Mouse (Mus musculus): ENCODE measurements around the gene Me1.
A peak's percentile ranks its signal among the peaks of the same experiment; 100 is the strongest.

Me1 gene

DNA sequence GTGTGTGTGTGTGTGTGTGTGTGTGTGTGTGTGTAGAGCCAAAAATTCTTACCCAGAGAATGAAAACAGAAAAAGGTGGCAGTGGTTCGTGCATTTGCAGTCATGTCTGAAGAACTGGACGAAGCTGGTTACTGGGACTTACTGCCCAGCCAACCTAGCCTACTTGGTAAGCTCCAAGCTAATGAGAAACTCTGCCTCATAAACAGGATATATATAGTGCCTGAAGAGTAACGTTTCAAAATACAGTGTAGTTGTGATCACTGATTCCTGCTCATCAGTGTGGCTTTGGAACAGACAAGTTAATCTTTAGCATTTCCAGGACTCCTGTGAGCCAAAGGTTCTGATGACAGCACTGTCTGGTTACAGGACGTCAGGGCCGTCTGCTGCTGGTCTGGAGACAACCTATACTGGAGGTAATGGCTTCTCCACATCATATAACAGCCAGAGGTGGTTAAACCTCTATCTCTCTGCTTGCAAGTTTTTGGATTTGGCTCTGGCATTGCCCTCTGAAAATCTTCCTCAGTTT, 146.1 kb downstream of the Me1 start:
- no peak for DNase-seq (ENCODE audit: low read depth, low spot score)

DNA sequence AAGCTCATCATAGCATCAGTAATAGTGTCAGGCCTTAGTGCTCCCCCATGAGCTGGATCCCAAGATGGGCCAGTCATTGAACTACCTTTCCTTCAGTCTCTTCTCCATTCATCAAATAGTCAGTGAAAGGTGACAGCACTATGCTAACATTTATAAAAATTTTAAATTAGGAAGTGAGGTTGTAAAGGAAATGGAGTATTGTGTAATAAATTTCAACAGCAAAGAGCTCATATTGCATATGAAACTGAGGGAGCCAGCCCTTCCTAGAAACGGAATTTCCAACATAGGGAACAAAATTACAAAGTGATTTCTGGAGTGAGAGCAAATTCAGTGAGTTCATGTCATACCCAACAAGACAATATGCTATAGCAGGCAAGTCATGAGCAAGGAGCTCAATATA, 151.2 kb downstream of the Me1 start:
- DNase-seq (ENCODE audit: low read depth, low spot score), result no peak

DNA sequence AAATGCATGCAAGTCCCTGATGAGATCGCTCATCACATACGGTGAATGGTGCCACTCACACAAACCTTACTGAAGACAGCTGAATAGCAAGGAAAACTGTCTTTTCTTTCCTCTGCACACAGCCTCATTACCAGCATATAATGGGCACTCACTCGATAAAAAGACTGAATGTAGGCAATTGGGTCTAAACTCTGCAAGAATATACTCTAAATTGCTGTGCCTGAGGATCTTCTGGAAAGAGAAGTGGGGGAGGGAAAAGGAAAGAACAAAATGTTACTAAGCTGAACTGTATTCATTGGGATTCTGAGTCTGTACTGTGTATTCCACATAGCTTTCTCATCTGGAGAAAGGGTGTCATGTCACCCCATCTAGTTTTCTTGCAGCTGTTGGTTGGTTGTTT, 152.3 kb downstream of the Me1 start:
- peak; percentile 34 for DNase-seq (ENCODE audit: low read depth, low spot score)

DNA sequence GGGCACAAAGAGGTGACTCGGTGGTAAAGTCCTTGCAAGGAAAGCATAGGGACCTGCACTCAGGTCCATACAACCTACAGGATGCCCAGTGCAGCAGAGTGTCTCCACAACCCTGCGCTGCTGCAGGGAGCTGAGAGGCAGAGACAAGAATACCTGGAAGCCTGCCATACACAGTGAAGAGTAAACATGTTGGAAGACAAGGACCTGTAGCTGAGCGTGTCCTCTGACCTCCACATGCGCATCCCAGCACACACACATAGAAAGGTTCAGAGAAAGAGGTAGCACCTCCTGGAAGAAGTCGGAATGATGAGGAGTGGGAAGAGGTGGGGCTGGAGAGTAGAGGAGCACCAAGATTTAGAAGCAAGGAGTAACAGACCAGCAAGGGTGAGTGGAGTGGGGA, 161.7 kb downstream of the Me1 start:
- no peak for DNase-seq (ENCODE audit: low read depth, low spot score)
